In genomic region chr9:37526443-37527395, GRCm38 (mm10) we compare ENCODE assay signal across 8 mouse cellular contexts. TPM values are rescaled to one million over a fixed set of nuclear protein-coding genes. Genes with fewer than 3 reads are reported as not detected.
DNase-seq lines count a peak whose midpoint lies in the region; ATAC-seq and TF ChIP-seq lines count a peak whose summit lies in the region.

No protein-coding gene starts in this region.

- H3K4me1 ChIP-seq in forebrain, postnatal 0 days (ENCODE audit: insufficient read depth): no peaks in the 10 kb centered on the region
- peaks cover 17% of the 10 kb centered on the region for H3K4me1 ChIP-seq in forebrain, embryonic 16.5 days (replicated peaks; ENCODE audit: control insufficient read depth, insufficient read depth, low read length)
- H3K4me1 ChIP-seq in liver, embryonic 13.5 days (replicated peaks): peaks cover 32% of the 10 kb centered on the region
- H3K4me1 ChIP-seq in neural tube, embryonic 15.5 days: peaks cover 39% of the 10 kb centered on the region

- no peaks in the 10 kb centered on the region for H3K9me3 ChIP-seq in forebrain, postnatal 0 days (ENCODE audit: low read length)
- H3K9me3 ChIP-seq in forebrain, embryonic 16.5 days (ENCODE audit: control insufficient read depth, low read length): no peaks in the 10 kb centered on the region
- no peaks in the 10 kb centered on the region for H3K9me3 ChIP-seq in liver, embryonic 13.5 days (replicated peaks)
- H3K9me3 ChIP-seq in neural tube, embryonic 15.5 days (replicated peaks): no peaks in the 10 kb centered on the region

- H3K36me3 ChIP-seq in forebrain, postnatal 0 days (ENCODE audit: insufficient read depth): peaks cover 23% of the 10 kb centered on the region; the same call in 1 of the 2 replicates
- peaks cover 2% of the 10 kb centered on the region for H3K36me3 ChIP-seq in forebrain, embryonic 16.5 days (ENCODE audit: control insufficient read depth, insufficient read depth)
- H3K36me3 ChIP-seq in liver, embryonic 13.5 days: peaks cover 6% of the 10 kb centered on the region
- peaks cover 19% of the 10 kb centered on the region for H3K36me3 ChIP-seq in neural tube, embryonic 15.5 days

- peaks cover 31% of the 10 kb centered on the region for H3K27me3 ChIP-seq in forebrain, postnatal 0 days (ENCODE audit: insufficient read depth, low read length)
- peaks cover 46% of the 10 kb centered on the region for H3K27me3 ChIP-seq in forebrain, embryonic 16.5 days (replicated peaks; ENCODE audit: control insufficient read depth, insufficient read depth, low read length)
- H3K27me3 ChIP-seq in liver, embryonic 13.5 days: peaks cover 60% of the 10 kb centered on the region
- H3K27me3 ChIP-seq in neural tube, embryonic 15.5 days (replicated peaks): peaks cover 56% of the 10 kb centered on the region

- no peak overlapping the region for H3K9ac ChIP-seq in forebrain, postnatal 0 days
- H3K9ac ChIP-seq in forebrain, embryonic 16.5 days (replicated peaks; ENCODE audit: low read depth, low read length): no peak overlapping the region
- no peak overlapping the region for H3K9ac ChIP-seq in liver, embryonic 13.5 days
- no peak overlapping the region for H3K9ac ChIP-seq in neural tube, embryonic 15.5 days (replicated peaks)

- peak; percentile 25; the same call in 1 of the 2 replicates for TF ChIP-seq CTCF in forebrain, postnatal 0 days (IDR thresholded peaks at IDR 0.05; ENCODE audit: low read depth)

- DNase-seq in forebrain, postnatal 0 days: no peak
- DNase-seq in heart, postnatal 4 days: peak; percentile 55
- no peak for DNase-seq in liver, embryonic 13.5 days
- DNase-seq in ovary, postnatal 10 days (ENCODE audit: low spot score): no peak
- DNase-seq in thymus, postnatal 25 days: no peak

- WGBS in forebrain, postnatal 0 days: 37% methylated on average over 21 of the region's 21 CpGs
- WGBS in forebrain, embryonic 16.5 days: 35% methylated on average over 21 of the region's 21 CpGs
- 23% methylated on average over 21 of the region's 21 CpGs for WGBS in liver, embryonic 13.5 days (ENCODE audit: insufficient replicate concordance)
- WGBS in neural tube, embryonic 15.5 days: 23% methylated on average over 21 of the region's 21 CpGs

- no peak overlapping the region for H3K4me2 ChIP-seq in forebrain, postnatal 0 days (ENCODE audit: low read depth)
- no peak overlapping the region for H3K4me2 ChIP-seq in forebrain, embryonic 16.5 days (ENCODE audit: low read length)
- peak overlapping the region; percentile 61 for H3K4me2 ChIP-seq in liver, embryonic 13.5 days
- peak overlapping the region; percentile 33 for H3K4me2 ChIP-seq in neural tube, embryonic 15.5 days

- no peak for ATAC-seq in forebrain, postnatal 0 days
- ATAC-seq in forebrain, embryonic 16.5 days: no peak
- ATAC-seq in common myeloid progenitor, adult 5-6 weeks (replicated peaks; ENCODE audit: low read depth, poor library complexity, severe bottlenecking): peak; percentile 30
- no peak for ATAC-seq in liver, embryonic 13.5 days (ENCODE audit: low read depth)
- no peak for ATAC-seq in neural tube, embryonic 15.5 days (ENCODE audit: low FRiP score)

- H3K27ac ChIP-seq in forebrain, postnatal 0 days (ENCODE audit: low read depth, low read length): no peak overlapping the region
- H3K27ac ChIP-seq in forebrain, embryonic 16.5 days (ENCODE audit: low read length): no peak overlapping the region
- no peak overlapping the region for H3K27ac ChIP-seq in liver, embryonic 13.5 days
- no peak overlapping the region for H3K27ac ChIP-seq in neural tube, embryonic 15.5 days (replicated peaks)

- H3K4me3 ChIP-seq in forebrain, postnatal 0 days (ENCODE audit: low read depth, low read length): no peak overlapping the region
- H3K4me3 ChIP-seq in forebrain, embryonic 16.5 days (replicated peaks; ENCODE audit: low read length): no peak overlapping the region
- H3K4me3 ChIP-seq in liver, embryonic 13.5 days (replicated peaks): peak overlapping the region; percentile 42
- H3K4me3 ChIP-seq in neural tube, embryonic 15.5 days (replicated peaks): peak overlapping the region; percentile 20; the same call in 1 of the 2 replicates

RNA-seq across cellular contexts. Expression of gene Esam, which starts 1.2 kb away (rescaled TPM):
- total RNA-seq in forebrain, postnatal 0 days (2014; rRNA removed): 29.0 and 144 TPM in 2 replicates
- polyA plus RNA-seq in forebrain, postnatal 0 days (2015; fragmentation: Nextera tagmentation; extraction: Ambion mirVana): 36.3 and 37.3 TPM in 2 replicates
- 42.4 and 44.6 TPM in 2 replicates for polyA plus RNA-seq in forebrain, embryonic 16.5 days (2015; fragmentation: Nextera tagmentation; extraction: Ambion mirVana)
- total RNA-seq in common myeloid progenitor, adult 5-6 weeks (2017): 2.5 and 2.9 TPM in 2 replicates
- 10 to 100 TPM; 88.8 to 91.3 TPM for total RNA-seq in heart, postnatal 4 days (2021)
- 15.6 and 17.2 TPM in 2 replicates for polyA plus RNA-seq in liver, embryonic 13.5 days (2015; fragmentation: Nextera tagmentation; extraction: Ambion mirVana)
- 42.2 and 47.0 TPM in 2 replicates for polyA plus RNA-seq in neural tube, embryonic 15.5 days (2015; fragmentation: Nextera tagmentation; extraction: Ambion mirVana)

RNA-seq across cellular contexts. Expression of gene Vsig2, which starts 12.3 kb away (rescaled TPM):
- 2.4 and 2.5 TPM in 2 replicates for total RNA-seq in forebrain, postnatal 0 days (2014; rRNA removed)
- 1.2 and 1.3 TPM in 2 replicates for polyA plus RNA-seq in forebrain, postnatal 0 days (2015; fragmentation: Nextera tagmentation; extraction: Ambion mirVana)
- 0.86 and 0.89 TPM in 2 replicates for polyA plus RNA-seq in forebrain, embryonic 16.5 days (2015; fragmentation: Nextera tagmentation; extraction: Ambion mirVana)
- 0.50 TPM in 1 of 2 replicates, not detected in the other for total RNA-seq in common myeloid progenitor, adult 5-6 weeks (2017)
- total RNA-seq in heart, postnatal 4 days (2021): 1 to 10 TPM; 6.4 to 7.9 TPM
- 0.15 and 0.60 TPM in 2 replicates for polyA plus RNA-seq in liver, embryonic 13.5 days (2015; fragmentation: Nextera tagmentation; extraction: Ambion mirVana)
- polyA plus RNA-seq in neural tube, embryonic 15.5 days (2015; fragmentation: Nextera tagmentation; extraction: Ambion mirVana): 0.54 and 0.91 TPM in 2 replicates

RNA-seq across cellular contexts. Expression of gene Nrgn, which starts 26.0 kb away (rescaled TPM):
- 76.2 and 112 TPM in 2 replicates for total RNA-seq in forebrain, postnatal 0 days (2014; rRNA removed)
- 152 and 176 TPM in 2 replicates for polyA plus RNA-seq in forebrain, postnatal 0 days (2015; fragmentation: Nextera tagmentation; extraction: Ambion mirVana)
- 19.0 and 25.9 TPM in 2 replicates for polyA plus RNA-seq in forebrain, embryonic 16.5 days (2015; fragmentation: Nextera tagmentation; extraction: Ambion mirVana)
- total RNA-seq in common myeloid progenitor, adult 5-6 weeks (2017): 17.1 and 36.8 TPM in 2 replicates
- total RNA-seq in heart, postnatal 4 days (2021): 1 to 10 TPM; 2.0 to 3.1 TPM
- polyA plus RNA-seq in liver, embryonic 13.5 days (2015; fragmentation: Nextera tagmentation; extraction: Ambion mirVana): 8.8 and 10.4 TPM in 2 replicates
- polyA plus RNA-seq in neural tube, embryonic 15.5 days (2015; fragmentation: Nextera tagmentation; extraction: Ambion mirVana): 3.8 and 6.9 TPM in 2 replicates

RNA-seq across cellular contexts. Expression of gene Siae, which starts 28.8 kb away (rescaled TPM):
- total RNA-seq in forebrain, postnatal 0 days (2014; rRNA removed): 9.2 and 13.8 TPM in 2 replicates
- polyA plus RNA-seq in forebrain, postnatal 0 days (2015; fragmentation: Nextera tagmentation; extraction: Ambion mirVana): 8.9 and 13.7 TPM in 2 replicates
- 9.2 and 9.4 TPM in 2 replicates for polyA plus RNA-seq in forebrain, embryonic 16.5 days (2015; fragmentation: Nextera tagmentation; extraction: Ambion mirVana)
- 11.8 and 12.2 TPM in 2 replicates for total RNA-seq in common myeloid progenitor, adult 5-6 weeks (2017)
- total RNA-seq in heart, postnatal 4 days (2021): 1 to 10 TPM; 6.5 to 6.6 TPM
- 4.3 and 5.5 TPM in 2 replicates for polyA plus RNA-seq in liver, embryonic 13.5 days (2015; fragmentation: Nextera tagmentation; extraction: Ambion mirVana)
- 13.3 and 14.9 TPM in 2 replicates for polyA plus RNA-seq in neural tube, embryonic 15.5 days (2015; fragmentation: Nextera tagmentation; extraction: Ambion mirVana)

RNA-seq across cellular contexts. Expression of gene Msantd2, which starts 37.6 kb away (rescaled TPM):
- 43.3 and 122 TPM in 2 replicates for total RNA-seq in forebrain, postnatal 0 days (2014; rRNA removed)
- 15.3 and 19.5 TPM in 2 replicates for polyA plus RNA-seq in forebrain, postnatal 0 days (2015; fragmentation: Nextera tagmentation; extraction: Ambion mirVana)
- polyA plus RNA-seq in forebrain, embryonic 16.5 days (2015; fragmentation: Nextera tagmentation; extraction: Ambion mirVana): 34.0 and 34.8 TPM in 2 replicates
- 37.0 and 38.1 TPM in 2 replicates for total RNA-seq in common myeloid progenitor, adult 5-6 weeks (2017)
- 10 to 100 TPM; 15.2 to 20.6 TPM for total RNA-seq in heart, postnatal 4 days (2021)
- polyA plus RNA-seq in liver, embryonic 13.5 days (2015; fragmentation: Nextera tagmentation; extraction: Ambion mirVana): 5.4 and 6.6 TPM in 2 replicates
- polyA plus RNA-seq in neural tube, embryonic 15.5 days (2015; fragmentation: Nextera tagmentation; extraction: Ambion mirVana): 27.6 and 30.7 TPM in 2 replicates

Comparison
In these comparisons a context has a peak if more than half of its experiments do, and no peak if none do; other contexts are left out.
1. H3K4me2 ChIP-seq: peak in liver, embryonic 13.5 days (single experiment) and neural tube, embryonic 15.5 days (single experiment); none in forebrain, postnatal 0 days (single experiment) and forebrain, embryonic 16.5 days (single experiment).
2. H3K4me3 ChIP-seq: peak in liver, embryonic 13.5 days (single experiment) and neural tube, embryonic 15.5 days (single experiment); none in forebrain, postnatal 0 days (single experiment) and forebrain, embryonic 16.5 days (single experiment).